Mouse (Mus musculus): ENCODE data around the gene Disp1. TPM values are rescaled to one million over a fixed set of nuclear protein-coding genes. Genes with fewer than 3 reads are reported as not detected.

Disp1 gene
- total RNA-seq, 4 experiments from 2014 or later: 7.9 to 8.9 (median 8.0) TPM

GRCm38 (mm10) chr1:183163512-183164189 is 57.7 kb downstream of the Disp1 start:
- no peak for DNase-seq (ENCODE audit: low spot score)

GRCm38 (mm10) chr1:183161057-183161456 is 60.3 kb downstream of the Disp1 start:
- no peak for DNase-seq (ENCODE audit: low spot score)

GRCm38 (mm10) chr1:183160188-183160587 is 61.1 kb downstream of the Disp1 start:
- no peak for DNase-seq (ENCODE audit: low spot score)

GRCm38 (mm10) chr1:183159183-183159582 is 62.1 kb downstream of the Disp1 start:
- DNase-seq (ENCODE audit: low spot score): no peak

GRCm38 (mm10) chr1:183155600-183155999 is 65.7 kb downstream of the Disp1 start:
- peak; percentile 48 for DNase-seq (ENCODE audit: low spot score)

- DNase-seq (ENCODE audit: low spot score): no peak
These were observed 66.8 kb downstream of the Disp1 start for GRCm38 (mm10) chr1:183154296-183155204.

GRCm38 (mm10) chr1:183153354-183153753 is 68.0 kb downstream of the Disp1 start:
- no peak for DNase-seq (ENCODE audit: low spot score)

- DNase-seq (ENCODE audit: low spot score): no peak
These were observed 69.6 kb downstream of the Disp1 start for GRCm38 (mm10) chr1:183151510-183152319.

- DNase-seq (ENCODE audit: low spot score): no peak
These were observed 70.9 kb downstream of the Disp1 start for GRCm38 (mm10) chr1:183150379-183150840.

GRCm38 (mm10) chr1:183149571-183150105 is 71.7 kb downstream of the Disp1 start:
- DNase-seq (ENCODE audit: low spot score): no peak

GRCm38 (mm10) chr1:183147438-183147841 is 73.9 kb downstream of the Disp1 start:
- peak; percentile 63 for DNase-seq (ENCODE audit: low spot score)

GRCm38 (mm10) chr1:183146795-183147194 is 74.5 kb downstream of the Disp1 start:
- DNase-seq (ENCODE audit: low spot score): no peak

- DNase-seq (ENCODE audit: low spot score): no peak
These were observed 75.1 kb downstream of the Disp1 start for GRCm38 (mm10) chr1:183146102-183146735.

GRCm38 (mm10) chr1:183144602-183145205 is 76.6 kb downstream of the Disp1 start:
- no peak for DNase-seq (ENCODE audit: low spot score)

- DNase-seq (ENCODE audit: low spot score): no peak
These were observed 78.1 kb downstream of the Disp1 start for GRCm38 (mm10) chr1:183143246-183143645.

GRCm38 (mm10) chr1:183142566-183142965 is 78.8 kb downstream of the Disp1 start:
- no peak for DNase-seq (ENCODE audit: low spot score)

GRCm38 (mm10) chr1:183141329-183141728 is 80.0 kb downstream of the Disp1 start:
- DNase-seq (ENCODE audit: low spot score): no peak

- DNase-seq (ENCODE audit: low spot score): no peak
These were observed 80.6 kb downstream of the Disp1 start for GRCm38 (mm10) chr1:183140511-183141268.

GRCm38 (mm10) chr1:183138088-183138487 is 83.2 kb downstream of the Disp1 start:
- no peak for DNase-seq (ENCODE audit: low spot score)

GRCm38 (mm10) chr1:183134427-183134826 is 86.9 kb downstream of the Disp1 start:
- DNase-seq (ENCODE audit: low spot score): no peak

Data from heart, adult 8-10 months (tissue).